Mouse (Mus musculus) heart, postnatal 36 days (tissue): Measurements from ENCODE around the gene Pmpcb. TPM values are rescaled to one million over a fixed set of nuclear protein-coding genes. Genes with fewer than 3 reads are reported as not detected.
"Not testable (repeated sequence)": the region's sequence is repeated elsewhere in the genome, so short reads cannot be mapped to it uniquely, and the experiment has no call there.

Source experiments
- DNase-seq, 2 experiments: peaks; one replicate each; pipeline ENCODE4 v3.0.0; 2021 to 2022
- intact Hi-C: fragments of 180-260 bp; cut with DNase I; formaldehyde crosslinking; loops from one replicate; pipeline ENCODE4 v1.15.1; 2025
- total RNA-seq, 2 experiments: library from RNA; stranded (reverse); gene quantifications; 2 replicates each; pipeline ENCODE4 v1.2.3; 2021

Pmpcb gene
- total RNA-seq = 100 to 1,000 TPM; 243 to 264 TPM

DNA sequence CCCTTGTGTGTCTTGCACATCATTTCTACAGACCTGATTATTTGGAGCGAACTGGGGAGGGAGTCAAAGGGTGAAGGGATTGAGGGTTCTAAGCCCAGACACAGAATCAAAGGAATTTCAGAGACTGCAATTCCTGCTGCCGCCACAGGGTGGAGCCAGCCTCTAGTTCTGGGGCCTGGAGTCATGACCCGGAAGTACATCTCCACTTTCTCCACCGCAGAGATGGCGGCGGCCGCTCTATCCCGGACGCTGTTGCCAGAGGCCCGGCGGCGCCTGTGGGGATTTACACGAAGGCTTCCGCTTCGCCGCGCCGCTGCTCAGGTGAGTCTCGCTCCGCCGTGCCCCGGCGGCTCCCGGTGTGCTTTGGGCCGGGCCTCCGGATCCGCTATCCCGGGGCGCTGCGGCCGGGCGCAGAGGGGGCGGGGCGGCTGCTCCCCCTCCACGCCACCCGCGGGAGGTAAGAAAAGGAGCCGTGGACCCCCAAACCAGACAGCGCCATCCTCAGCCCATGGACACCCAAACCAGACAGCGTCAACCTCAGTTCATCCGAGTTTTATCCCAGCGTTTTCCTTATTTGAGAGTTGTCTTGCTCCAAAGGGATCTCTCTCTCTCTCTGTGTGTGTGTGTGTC is at the start of gene Pmpcb:
Gene Pmpcb, plus strand, starts transcription at position 186 of the 630 bp plus-strand sequence.
- intact Hi-C loops = loop anchor here (1.0 to 10.0 kb wide), 3 partner anchors 32 to 472 kb away; no protein-coding TSS in a partner anchor
- peak; percentile 87 to 89 for DNase-seq

DNA sequence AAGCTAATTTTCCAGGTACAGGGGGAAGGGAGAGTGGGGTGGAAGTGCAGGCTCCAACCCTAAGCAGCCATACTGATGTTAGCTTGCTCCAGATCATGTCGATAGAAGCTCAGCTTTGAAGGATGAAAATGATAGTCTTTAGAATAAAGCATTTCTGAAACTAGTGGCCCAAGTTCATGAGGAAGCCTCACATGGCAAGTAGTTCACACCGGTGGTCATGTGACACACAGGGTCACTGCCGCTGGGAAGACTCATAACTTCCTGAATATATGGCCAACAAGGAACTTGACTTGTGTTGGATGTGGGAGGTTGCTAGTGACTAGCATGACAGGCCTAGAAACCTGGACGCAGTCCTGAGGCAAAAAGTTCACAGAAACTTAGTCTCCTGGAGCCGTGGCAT is 44.7 kb upstream of the Pmpcb start:
- DNase-seq = no peak

DNA sequence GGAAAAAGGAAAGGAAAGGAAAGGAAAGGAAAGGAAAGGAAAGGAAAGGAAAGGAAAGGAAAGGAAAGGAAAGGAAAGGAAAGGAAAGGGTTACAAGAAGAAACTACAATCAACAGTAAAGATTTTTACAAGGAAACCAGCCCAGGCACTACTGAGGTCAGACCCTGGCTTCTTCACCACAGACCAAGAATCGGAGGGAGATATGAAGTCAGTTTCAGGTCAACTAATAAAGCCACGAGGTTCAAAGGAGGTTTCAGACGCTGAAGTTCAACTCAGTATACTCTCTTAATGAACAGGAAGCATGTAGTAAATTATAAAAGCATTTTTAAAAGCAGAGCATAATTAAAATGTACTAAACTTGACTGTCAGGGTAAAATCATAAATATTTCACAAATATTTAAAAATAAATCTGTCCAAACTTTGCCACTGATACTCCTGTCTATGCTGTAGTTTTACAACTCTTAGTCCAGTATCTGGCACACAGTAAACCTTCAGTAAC is 43.5 kb upstream of the Pmpcb start:
- intact Hi-C loops = no loop called here

More for the DNA sequence above, 44.7 kb upstream of the Pmpcb start:
- intact Hi-C loops = no loop called here

DNA sequence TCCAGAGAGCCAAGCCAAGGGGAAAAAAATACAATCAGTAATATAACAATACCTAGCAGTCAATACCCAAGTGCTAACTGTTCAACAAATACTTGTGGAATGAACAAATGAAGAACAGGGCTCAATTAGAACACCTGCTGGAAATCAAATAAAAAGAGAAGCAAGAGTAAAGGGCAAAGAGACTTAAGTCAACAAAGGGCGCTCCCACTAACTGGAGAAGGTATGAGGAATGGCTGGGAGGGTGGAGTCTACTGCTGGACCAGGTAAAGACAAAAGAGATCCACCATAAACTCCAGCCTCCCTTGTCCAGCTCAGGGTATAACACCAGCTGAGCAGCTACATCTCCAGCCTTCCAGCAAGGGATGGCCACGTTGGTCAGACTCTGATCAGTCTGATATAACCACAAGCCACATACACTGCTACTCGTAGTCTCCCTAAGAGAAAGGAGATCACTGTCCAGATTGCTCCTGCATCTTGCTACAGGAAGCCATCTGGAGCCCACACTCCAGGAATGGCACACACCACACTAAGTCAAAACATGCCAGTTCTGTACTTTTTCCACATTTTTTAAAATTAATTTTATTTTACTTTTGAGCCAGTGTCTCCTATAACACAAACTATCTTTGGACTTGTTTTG is 42.0 kb upstream of the Pmpcb start:
- intact Hi-C loops = no loop called here
- DNase-seq = no peak

More for the DNA sequence above, 43.5 kb upstream of the Pmpcb start:
- no peak for DNase-seq

- intact Hi-C loops, DNase-seq: not testable (repeated sequence)
Observed at GRCm38 (mm10) chr5:21699555-21699954, 37.4 kb upstream of the Pmpcb start.

- intact Hi-C loops = loop anchor here (2.0 to 5.0 kb wide), 3 partner anchors 43 to 87 kb away; partner anchors contain the start of genes Armc10, Dnajc2, Fbxl13 and Psmc2
- no peak for DNase-seq
Observed at GRCm38 (mm10) chr5:21700272-21700821, 36.6 kb upstream of the Pmpcb start.

- intact Hi-C loops = loop anchor here (2.0 to 5.0 kb wide), 3 partner anchors 44 to 86 kb away; partner anchors contain the start of genes Armc10, Dnajc2, Fbxl13 and Psmc2
Observed at GRCm38 (mm10) chr5:21700934-21701333, 36.0 kb upstream of the Pmpcb start.

DNA sequence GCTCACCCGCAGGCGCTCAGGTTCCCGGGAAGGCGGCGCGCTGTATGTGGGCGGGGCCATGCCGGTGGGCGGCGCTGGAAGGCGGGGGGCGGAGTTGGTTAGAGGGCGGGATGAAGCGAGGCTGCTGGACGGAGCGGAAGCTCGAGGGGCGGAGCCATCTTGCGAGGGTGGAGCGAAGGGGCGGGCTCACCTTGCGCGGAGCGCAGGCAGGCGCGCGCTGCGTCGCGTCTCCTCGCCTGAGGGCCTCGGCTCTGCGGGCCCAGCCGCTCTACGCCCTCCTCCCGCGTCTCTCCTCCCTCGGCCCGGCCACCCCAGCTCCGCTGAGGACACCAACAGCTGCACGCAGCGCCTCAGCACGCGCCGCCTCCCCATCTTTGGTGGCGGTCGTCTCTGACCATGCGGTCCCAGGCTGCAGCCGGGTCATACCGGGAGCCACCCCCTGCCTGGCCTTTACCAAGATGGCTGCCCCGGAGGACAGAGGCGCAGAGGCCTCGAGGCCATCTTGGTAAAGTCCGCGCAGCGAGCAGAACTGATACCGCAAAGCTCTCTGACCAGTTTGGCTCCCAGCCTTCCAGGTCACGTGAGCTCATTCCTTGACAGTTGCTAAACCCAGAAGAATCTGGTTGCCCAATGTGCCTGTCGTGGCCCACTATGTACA is 35.5 kb upstream of the Pmpcb start, which contains the start of gene Napepld:
Gene Napepld, minus strand, starts transcription at position 46 of the 658 bp plus-strand sequence.
- intact Hi-C loops = loop anchor here (2.0 to 5.0 kb wide), 3 partner anchors 44 to 86 kb away; partner anchors contain the start of genes Armc10, Dnajc2, Fbxl13 and Psmc2
- DNase-seq = peak; percentile 99 to 100

More at GRCm38 (mm10) chr5:21700934-21701333, 36.0 kb upstream of the Pmpcb start:
- DNase-seq = no peak

- no peak for DNase-seq
- intact Hi-C loops = loop anchor here (5.0 kb wide), 2 partner anchors 45 to 85 kb away; partner anchors contain the start of genes Dnajc2 and Psmc2
Observed at GRCm38 (mm10) chr5:21702009-21702364, 35.0 kb upstream of the Pmpcb start.

DNA sequence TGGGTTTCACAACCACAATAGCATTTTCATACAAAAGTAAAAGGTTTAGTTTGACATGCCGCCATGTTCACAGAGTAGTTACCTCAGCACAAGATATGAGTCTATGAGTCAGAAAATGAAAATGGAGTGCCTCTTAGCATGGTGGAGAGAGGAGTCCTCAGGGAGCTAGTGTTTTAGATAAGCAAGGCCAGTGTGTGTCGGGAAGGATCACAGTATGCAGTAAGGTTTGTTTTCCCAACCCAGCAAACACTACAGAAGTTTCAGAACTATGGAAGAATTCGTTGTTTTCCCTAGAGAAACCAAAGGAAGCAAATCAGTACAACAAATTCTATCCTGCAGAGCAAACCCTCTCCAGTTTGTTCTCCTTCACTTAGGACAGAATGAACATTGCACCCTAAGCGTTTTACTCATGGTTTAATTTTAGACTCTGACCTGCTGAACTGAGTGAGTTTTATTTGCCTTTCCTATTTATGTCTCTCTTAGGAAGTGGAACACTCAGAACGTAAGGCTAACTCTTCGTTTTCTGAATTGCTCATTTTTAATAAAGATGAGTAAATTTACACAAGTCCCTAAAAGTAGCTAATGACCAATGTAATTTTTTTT is 34.0 kb upstream of the Pmpcb start:
- DNase-seq = peak in 1 of 2 experiments; percentile 14
- intact Hi-C loops = loop anchor here (5.0 kb wide), 2 partner anchors 46 to 84 kb away; partner anchors contain the start of genes Dnajc2 and Psmc2

DNA sequence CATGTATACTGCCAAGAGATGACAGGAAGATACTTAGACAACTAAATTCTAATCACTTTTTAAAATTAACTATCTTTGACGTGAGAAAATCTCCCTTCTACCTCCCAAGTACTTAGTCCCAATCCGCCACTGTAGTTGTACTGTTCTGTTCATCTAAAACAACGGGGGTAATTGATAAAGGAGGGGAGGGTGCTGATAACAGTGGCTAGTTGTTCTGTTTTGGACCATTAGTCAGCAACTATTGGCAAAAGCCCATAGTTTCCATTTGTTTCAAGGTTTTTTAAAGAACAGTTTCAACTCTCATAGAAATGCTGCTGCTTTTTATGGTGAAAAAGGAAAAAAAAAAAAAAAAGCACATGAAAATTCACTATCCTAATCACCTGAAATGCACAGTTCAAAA is 33.2 kb upstream of the Pmpcb start:
- intact Hi-C loops = loop anchor here (2.0 to 5.0 kb wide), 3 partner anchors 33 to 84 kb away; partner anchors contain the start of genes Dnajc2, Pmpcb and Psmc2
- DNase-seq = no peak

DNA sequence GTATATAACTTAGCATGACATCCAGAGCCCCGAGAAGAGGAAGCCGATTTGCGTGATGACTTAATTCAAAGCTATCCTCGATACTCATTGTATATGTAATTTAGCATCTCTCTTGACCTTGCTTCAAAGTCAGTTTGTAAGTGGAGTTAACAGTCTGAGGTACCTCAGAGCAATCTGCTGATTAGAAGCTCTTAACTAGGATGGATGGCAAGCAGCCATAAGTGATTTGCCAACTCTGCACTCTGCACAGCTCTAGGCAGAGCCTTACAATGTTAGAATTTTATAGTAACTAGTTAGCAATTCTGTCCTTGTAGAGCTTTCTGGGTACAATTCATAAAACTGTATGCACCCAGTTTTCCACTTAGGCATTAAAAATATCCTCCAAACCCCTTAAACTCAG is 30.4 kb upstream of the Pmpcb start:
- intact Hi-C loops = no loop called here
- no peak for DNase-seq

DNA sequence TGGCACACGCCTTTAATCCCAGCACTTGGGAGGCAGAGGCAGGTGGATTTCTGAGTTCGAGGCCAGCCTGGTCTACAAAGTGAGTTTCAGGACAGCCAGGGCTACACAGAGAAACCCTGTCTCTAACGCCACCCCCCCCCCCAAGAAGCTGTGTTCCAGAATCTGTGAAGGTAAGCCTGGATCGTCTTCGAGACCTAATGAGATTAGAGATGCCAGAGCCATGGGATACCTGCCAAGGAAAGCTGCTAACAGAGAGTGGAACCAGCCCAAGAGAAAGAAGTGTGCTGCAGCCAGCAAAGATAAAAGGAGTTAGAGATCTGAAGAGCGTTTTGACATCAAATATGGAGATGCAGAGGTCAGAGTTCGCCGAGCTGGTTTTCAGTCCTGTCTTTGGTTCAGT is 28.9 kb upstream of the Pmpcb start:
- intact Hi-C loops, DNase-seq: not testable (repeated sequence)

DNA sequence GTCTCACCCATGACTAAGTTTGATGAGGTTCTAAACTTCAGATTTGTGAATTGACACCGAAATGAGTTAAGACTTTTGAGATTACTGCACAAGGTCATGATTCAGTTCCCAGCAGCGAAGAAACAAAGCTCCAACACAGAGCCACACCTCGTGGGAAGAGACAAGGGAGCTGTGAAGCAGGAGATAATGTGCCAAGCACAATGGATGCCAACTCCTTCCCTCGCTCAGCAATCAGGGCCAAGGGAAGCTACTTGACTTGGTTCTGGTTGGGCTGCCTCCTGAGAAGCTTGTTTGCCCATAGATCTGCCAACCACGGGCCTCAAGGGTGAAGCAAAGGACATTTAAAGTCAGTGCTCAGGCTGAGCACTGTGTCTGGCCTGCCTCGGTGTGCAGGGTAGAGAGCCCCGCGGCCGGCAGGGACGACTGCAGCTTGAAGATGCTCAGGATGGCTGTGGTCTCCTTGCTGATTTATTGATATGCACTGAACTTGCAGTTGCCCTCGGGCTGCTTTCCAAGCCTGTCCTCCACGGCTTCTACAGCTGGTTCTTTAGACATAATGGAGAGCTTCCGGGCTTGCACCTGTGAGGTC is 24.7 kb upstream of the Pmpcb start:
- intact Hi-C loops = no loop called here
- DNase-seq = no peak

- intact Hi-C loops = no loop called here
- DNase-seq = no peak
Observed at GRCm38 (mm10) chr5:21714447-21714846, 22.5 kb upstream of the Pmpcb start.

- intact Hi-C loops = no loop called here
- no peak for DNase-seq
Observed at GRCm38 (mm10) chr5:21717165-21717715, 19.7 kb upstream of the Pmpcb start.

DNA sequence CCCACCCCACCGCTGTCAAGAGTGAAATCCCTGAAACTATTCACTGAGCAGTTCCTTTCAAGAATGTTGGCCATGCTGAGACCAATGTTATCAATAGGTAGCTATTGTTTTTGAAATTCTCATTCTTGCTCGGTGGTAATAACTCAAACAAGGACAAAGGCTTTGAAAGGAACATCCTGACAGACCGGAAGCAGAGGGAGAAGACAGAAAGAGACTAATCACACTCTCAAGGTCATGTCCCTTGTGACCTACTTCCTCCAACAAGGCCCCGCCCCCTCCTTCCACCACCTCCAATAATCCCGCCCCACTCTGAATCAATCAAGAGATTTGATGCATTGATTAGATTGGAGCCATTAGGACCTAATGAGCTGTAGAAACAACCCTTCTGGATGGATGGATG is 18.4 kb upstream of the Pmpcb start:
- intact Hi-C loops = no loop called here
- no peak for DNase-seq

DNA sequence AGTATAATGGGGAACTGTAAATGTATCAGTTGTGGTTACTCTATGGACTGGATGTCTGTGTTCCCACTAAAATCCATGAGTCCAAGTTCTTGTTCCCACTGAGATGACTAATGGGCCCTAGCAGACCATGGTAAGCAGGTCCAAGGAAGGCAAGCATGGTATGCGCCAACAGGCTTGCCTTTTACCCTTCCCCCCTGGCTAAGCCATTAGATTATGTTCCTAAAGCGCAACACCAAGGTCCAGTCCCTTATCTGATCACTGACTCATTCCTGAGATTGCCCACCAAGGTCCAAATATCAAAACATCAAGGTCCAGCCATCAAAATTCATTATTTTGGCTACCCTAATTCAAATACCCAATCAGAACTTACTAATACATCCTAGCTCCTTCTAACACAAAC is 17.7 kb upstream of the Pmpcb start:
- no peak for DNase-seq
- intact Hi-C loops = no loop called here

- intact Hi-C loops = no loop called here
- no peak for DNase-seq
Observed at GRCm38 (mm10) chr5:21724427-21724826, 12.5 kb upstream of the Pmpcb start.
